ENCODE assay signal across 10 mouse cellular contexts in the genomic region with DNA sequence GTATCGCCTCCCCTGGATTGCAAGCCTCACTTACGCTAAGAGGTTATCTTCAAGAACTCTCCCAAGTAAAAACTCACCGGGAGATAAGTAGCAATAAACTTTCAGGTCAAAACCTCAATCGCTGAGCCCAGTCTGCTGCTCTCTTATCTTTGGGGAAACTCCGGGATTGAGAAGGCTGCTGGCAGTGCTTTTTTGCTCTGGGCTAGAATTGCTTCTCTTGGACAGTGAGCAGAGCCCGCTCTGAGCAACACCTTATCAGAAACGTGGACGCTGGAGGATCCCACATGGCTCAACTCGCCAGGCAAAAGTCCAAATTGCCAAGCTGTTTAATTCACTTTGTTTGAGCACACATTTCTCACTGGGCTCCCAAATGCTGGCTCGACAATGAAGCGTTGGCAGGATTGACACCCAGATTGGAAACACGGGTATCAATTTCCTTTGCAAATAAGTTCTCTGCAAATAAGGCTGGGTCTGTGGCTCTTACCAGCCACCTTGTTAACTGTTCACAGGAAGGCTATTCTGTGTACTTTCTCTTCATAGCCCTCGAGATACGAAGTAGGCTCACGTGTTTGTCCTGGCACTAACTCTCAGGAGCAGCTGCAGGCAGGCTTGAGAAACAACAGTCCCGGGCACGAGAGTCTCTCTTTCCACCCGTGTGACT.
DNase-seq lines count a peak whose midpoint lies in the region; ATAC-seq and TF ChIP-seq lines count a peak whose summit lies in the region.
"Had no signal": no experiment of that assay in that cellular context is flagged by ENCODE, and none has a peak within 500 bp of the region (broad histone marks: within the 10 kb centered on the region; RNA-seq: fewer than 3 reads in every experiment).

No protein-coding gene starts in this region.

- H3K4me1 ChIP-seq in liver, embryonic 15.5 days (replicated peaks) = no peaks in the 10 kb centered on the region
- 0 out of 2 replicates have a peak, but pooled peaks cover 4% of the 10 kb centered on the region for H3K4me1 ChIP-seq in liver, embryonic 12.5 days
- H3K4me1 ChIP-seq in heart, embryonic 11.5 days (ENCODE audit: control insufficient read depth, insufficient read depth, low read length) = peaks cover 11% of the 10 kb centered on the region; the same call in 1 of the 2 replicates
- H3K4me1 ChIP-seq in testis, adult 2 months (ENCODE audit: control insufficient read depth, insufficient read depth, low read length) = no peaks in the 10 kb centered on the region; the same call in 1 of the 2 replicates

- peak overlapping the region; percentile 9; the same call in 1 of the 2 replicates for H3K4me2 ChIP-seq in liver, embryonic 15.5 days
- no peak overlapping the region for H3K4me2 ChIP-seq in liver, embryonic 12.5 days
- peak overlapping the region; percentile 56 for H3K4me2 ChIP-seq in heart, embryonic 11.5 days

- no peak overlapping the region for H3K9ac ChIP-seq in liver, embryonic 15.5 days
- H3K9ac ChIP-seq in liver, embryonic 12.5 days = no peak overlapping the region
- peak overlapping the region; percentile 18; the same call in 1 of the 2 replicates for H3K9ac ChIP-seq in heart, embryonic 11.5 days (ENCODE audit: low read depth, low read length)

- 0 out of 2 replicates have a peak, but pooled peaks cover 4% of the 10 kb centered on the region for H3K27me3 ChIP-seq in liver, embryonic 15.5 days
- H3K27me3 ChIP-seq in liver, embryonic 12.5 days (replicated peaks) = no peaks in the 10 kb centered on the region; the same call in 1 of the 2 replicates
- no peaks in the 10 kb centered on the region for H3K27me3 ChIP-seq in heart, embryonic 11.5 days (ENCODE audit: control insufficient read depth, insufficient read depth, low read length)
- no peaks in the 10 kb centered on the region for H3K27me3 ChIP-seq in testis, adult 2 months (ENCODE audit: control insufficient read depth, insufficient read depth, low read length)

- no peak for TF ChIP-seq CTCF in testis, adult 2 months (IDR thresholded peaks at IDR 0.05; ENCODE audit: control insufficient read depth, insufficient read depth, insufficient replicate concordance, low read depth, low read length)

- ATAC-seq in liver, embryonic 15.5 days (ENCODE audit: insufficient read depth) = no peak
- ATAC-seq in liver, embryonic 12.5 days = no peak
- ATAC-seq in heart, embryonic 11.5 days (replicated peaks; ENCODE audit: insufficient number of reproducible peaks, low FRiP score, low TSS enrichment) = no peak
- ATAC-seq in frontal cortex, adult (ENCODE audit: low TSS enrichment) = no peak

- H3K27ac ChIP-seq in liver, embryonic 15.5 days (replicated peaks) = no peak overlapping the region
- H3K27ac ChIP-seq in liver, embryonic 12.5 days = no peak overlapping the region
- peak overlapping the region; percentile 35; the same call in 1 of the 2 replicates for H3K27ac ChIP-seq in heart, embryonic 11.5 days (ENCODE audit: low read depth, low read length)
- peak overlapping the region; percentile 7; the same call in 1 of the 2 replicates for H3K27ac ChIP-seq in testis, adult 2 months (ENCODE audit: control insufficient read depth, insufficient read depth, low read depth, low read length)
- H3K27ac ChIP-seq: kidney, postnatal 0 days had no signal

- no peak for TF ChIP-seq POLR2A in testis, adult 2 months (IDR thresholded peaks at IDR 0.05; ENCODE audit: control insufficient read depth, low read depth, low read length)

- peak; percentile 11 to 25 for DNase-seq in layer of hippocampus, postnatal 36 days
- DNase-seq in thymus, adult 18-20 months = no peak
- no peak for DNase-seq in frontal cortex, postnatal 36 days (ENCODE audit: low spot score in 2 of 2)
- DNase-seq: thymus, postnatal 4 days had no signal

- H3K4me3 ChIP-seq in liver, embryonic 15.5 days (replicated peaks) = no peak overlapping the region
- H3K4me3 ChIP-seq in liver, embryonic 12.5 days = no peak overlapping the region
- H3K4me3 ChIP-seq in heart, embryonic 11.5 days (ENCODE audit: low read depth, low read length) = no peak overlapping the region
- H3K4me3 ChIP-seq in testis, adult 2 months (ENCODE audit: control insufficient read depth, low read depth, low read length) = no peak overlapping the region

- no peaks in the 10 kb centered on the region for H3K36me3 ChIP-seq in liver, embryonic 15.5 days (replicated peaks)
- H3K36me3 ChIP-seq in liver, embryonic 12.5 days = no peaks in the 10 kb centered on the region
- no peaks in the 10 kb centered on the region for H3K36me3 ChIP-seq in heart, embryonic 11.5 days (ENCODE audit: control insufficient read depth, insufficient read depth, low read length)
- no peaks in the 10 kb centered on the region for H3K36me3 ChIP-seq in testis, adult 2 months (ENCODE audit: control insufficient read depth, insufficient read depth, low read length)

- 43% methylated on average over 18 of the region's 18 CpGs for WGBS in liver, embryonic 15.5 days (ENCODE audit: insufficient replicate concordance)
- 48% methylated on average over 18 of the region's 18 CpGs for WGBS in liver, embryonic 12.5 days (ENCODE audit: insufficient replicate concordance)
- WGBS in heart, embryonic 11.5 days (ENCODE audit: insufficient replicate concordance) = 14% methylated on average over 18 of the region's 18 CpGs

- no peaks in the 10 kb centered on the region for H3K9me3 ChIP-seq in liver, embryonic 15.5 days (replicated peaks)
- H3K9me3 ChIP-seq in liver, embryonic 12.5 days (replicated peaks) = no peaks in the 10 kb centered on the region
- H3K9me3 ChIP-seq in heart, embryonic 11.5 days (replicated peaks; ENCODE audit: control insufficient read depth, low read length) = no peaks in the 10 kb centered on the region

Comparison
In these comparisons a context has a peak if more than half of its experiments do, and no peak if none do; other contexts are left out.
1. H3K27ac ChIP-seq: peak in heart, embryonic 11.5 days (single experiment) and testis, adult 2 months (single experiment); none in liver, embryonic 15.5 days (single experiment) and liver, embryonic 12.5 days (single experiment).
2. DNase-seq: peak in layer of hippocampus, postnatal 36 days (2 of 2); none in thymus, adult 18-20 months (0 of 2) and frontal cortex, postnatal 36 days (0 of 2).